ENCODE assay signal across 8 mouse cellular contexts in genomic region chr10:93918701-93919100, GRCm38 (mm10). TPM values are rescaled to one million over a fixed set of nuclear protein-coding genes. Genes with fewer than 3 reads are reported as not detected.
A peak's percentile ranks its signal among the peaks of the same experiment; 100 is the strongest.
DNase-seq lines count a peak whose midpoint lies in the region; ATAC-seq lines count a peak whose summit lies in the region.

No protein-coding gene starts in this region.

- H3K9me3 ChIP-seq in forebrain, embryonic 16.5 days (ENCODE audit: control insufficient read depth, low read length), result no peaks in the 10 kb centered on the region
- no peaks in the 10 kb centered on the region for H3K9me3 ChIP-seq in forebrain, embryonic 11.5 days (ENCODE audit: control insufficient read depth, low read length)
- no peaks in the 10 kb centered on the region for H3K9me3 ChIP-seq in heart, embryonic 13.5 days
- H3K9me3 ChIP-seq in limb, embryonic 15.5 days, result no peaks in the 10 kb centered on the region

- 26% methylated on average over 6 of the region's 6 CpGs for WGBS in forebrain, embryonic 16.5 days
- 70% methylated on average over 6 of the region's 6 CpGs for WGBS in forebrain, embryonic 11.5 days
- 14% methylated on average over 6 of the region's 6 CpGs for WGBS in heart, embryonic 13.5 days
- WGBS in limb, embryonic 15.5 days, result 36% methylated on average over 6 of the region's 6 CpGs

- H3K27ac ChIP-seq in forebrain, embryonic 16.5 days (ENCODE audit: low read length), result no peak overlapping the region
- H3K27ac ChIP-seq in forebrain, embryonic 11.5 days (ENCODE audit: low read depth, low read length), result no peak overlapping the region
- H3K27ac ChIP-seq in heart, embryonic 13.5 days (replicated peaks), result peak overlapping the region; percentile 87
- peak overlapping the region; percentile 48 for H3K27ac ChIP-seq in limb, embryonic 15.5 days

- no peaks in the 10 kb centered on the region for H3K36me3 ChIP-seq in forebrain, embryonic 16.5 days (ENCODE audit: control insufficient read depth, insufficient read depth)
- H3K36me3 ChIP-seq in forebrain, embryonic 11.5 days (ENCODE audit: control insufficient read depth, insufficient read depth, low read length), result no peaks in the 10 kb centered on the region
- H3K36me3 ChIP-seq in heart, embryonic 13.5 days, result no peaks in the 10 kb centered on the region
- no peaks in the 10 kb centered on the region for H3K36me3 ChIP-seq in limb, embryonic 15.5 days

- no peak for DNase-seq in forebrain, embryonic 11.5 days (ENCODE audit: low spot score)
- peak; percentile 37 for DNase-seq in adrenal gland, adult 8-10 months
- DNase-seq in layer of hippocampus, postnatal 14 days (ENCODE audit: low spot score in 2 of 2), result no peak
- DNase-seq in embryo, embryonic 9.5 days (ENCODE audit: extremely low spot score), result no peak
- DNase-seq in urinary bladder, postnatal 4 days (ENCODE audit: low spot score in 2 of 2), result no peak

- no peak overlapping the region for H3K9ac ChIP-seq in forebrain, embryonic 16.5 days (replicated peaks; ENCODE audit: low read depth, low read length)
- no peak overlapping the region for H3K9ac ChIP-seq in forebrain, embryonic 11.5 days (ENCODE audit: low read length)
- H3K9ac ChIP-seq in heart, embryonic 13.5 days, result peak overlapping the region; percentile 63
- no peak overlapping the region for H3K9ac ChIP-seq in limb, embryonic 15.5 days

- H3K27me3 ChIP-seq in forebrain, embryonic 16.5 days (replicated peaks; ENCODE audit: control insufficient read depth, insufficient read depth, low read length), result no peaks in the 10 kb centered on the region
- no peaks in the 10 kb centered on the region for H3K27me3 ChIP-seq in forebrain, embryonic 11.5 days (ENCODE audit: control insufficient read depth, insufficient read depth, low read length)
- no peaks in the 10 kb centered on the region for H3K27me3 ChIP-seq in heart, embryonic 13.5 days (replicated peaks)
- 0 out of 2 replicates have a peak, but pooled peaks cover 3% of the 10 kb centered on the region for H3K27me3 ChIP-seq in limb, embryonic 15.5 days

- H3K4me3 ChIP-seq in forebrain, embryonic 16.5 days (replicated peaks; ENCODE audit: low read length), result no peak overlapping the region
- H3K4me3 ChIP-seq in forebrain, embryonic 11.5 days (ENCODE audit: low read depth, low read length), result no peak overlapping the region
- H3K4me3 ChIP-seq in heart, embryonic 13.5 days, result peak overlapping the region; percentile 24
- H3K4me3 ChIP-seq in limb, embryonic 15.5 days, result no peak overlapping the region

- 0 out of 2 replicates have a peak overlapping the region, but pooled peaks have one; percentile 9 for H3K4me2 ChIP-seq in forebrain, embryonic 16.5 days (ENCODE audit: low read length)
- H3K4me2 ChIP-seq in forebrain, embryonic 11.5 days (ENCODE audit: low read depth, low read length, severe bottlenecking), result no peak overlapping the region
- H3K4me2 ChIP-seq in heart, embryonic 13.5 days, result peak overlapping the region; percentile 61
- H3K4me2 ChIP-seq in limb, embryonic 15.5 days, result no peak overlapping the region

- ATAC-seq in forebrain, embryonic 16.5 days, result no peak
- no peak for ATAC-seq in forebrain, embryonic 11.5 days (replicated peaks; ENCODE audit: low FRiP score)
- no peak for ATAC-seq in heart, embryonic 13.5 days (ENCODE audit: extremely low read depth, insufficient number of reproducible peaks, low FRiP score, low TSS enrichment)
- no peak for ATAC-seq in limb, embryonic 15.5 days (ENCODE audit: insufficient number of reproducible peaks, low FRiP score, low TSS enrichment, low read depth)

- H3K4me1 ChIP-seq in forebrain, embryonic 16.5 days (replicated peaks; ENCODE audit: control insufficient read depth, insufficient read depth, low read length), result peaks cover 16% of the 10 kb centered on the region
- peaks cover 6% of the 10 kb centered on the region; the same call in 1 of the 2 replicates for H3K4me1 ChIP-seq in forebrain, embryonic 11.5 days (replicated peaks; ENCODE audit: control insufficient read depth, insufficient read depth, low read length)
- H3K4me1 ChIP-seq in heart, embryonic 13.5 days, result peaks cover 23% of the 10 kb centered on the region
- H3K4me1 ChIP-seq in limb, embryonic 15.5 days, result peaks cover 11% of the 10 kb centered on the region

RNA-seq across cellular contexts. Expression of gene Metap2, which starts 21.8 kb away (rescaled TPM):
- 147 and 156 TPM in 2 replicates for polyA plus RNA-seq in forebrain, embryonic 16.5 days (2015; fragmentation: Nextera tagmentation; extraction: Ambion mirVana)
- polyA plus RNA-seq in forebrain, embryonic 11.5 days (2014; fragmentation: Nextera tagmentation; extraction: Ambion mirVana), result 237 and 241 TPM in 2 replicates
- total RNA-seq in adrenal gland, adult 8-10 months (2022), result 100 to 1,000 TPM; 159 to 224 (median 194) TPM
- polyA plus RNA-seq in heart, embryonic 13.5 days (2015; fragmentation: Nextera tagmentation; extraction: Ambion mirVana), result 141 and 148 TPM in 2 replicates
- 180 and 183 TPM in 2 replicates for polyA plus RNA-seq in limb, embryonic 15.5 days (2015; fragmentation: Nextera tagmentation; extraction: Ambion mirVana)
- 100 to 1,000 TPM; 134 to 137 TPM for total RNA-seq in layer of hippocampus, postnatal 14 days (2021)

Comparison
In these comparisons a context has a peak if more than half of its experiments do, and no peak if none do; other contexts are left out.
1. H3K4me2 ChIP-seq: peak in forebrain, embryonic 16.5 days (single experiment) and heart, embryonic 13.5 days (single experiment); none in forebrain, embryonic 11.5 days (single experiment) and limb, embryonic 15.5 days (single experiment).
2. H3K27ac ChIP-seq: peak in heart, embryonic 13.5 days (single experiment) and limb, embryonic 15.5 days (single experiment); none in forebrain, embryonic 16.5 days (single experiment) and forebrain, embryonic 11.5 days (single experiment).